Mouse (Mus musculus) myocyte (in vitro differentiated cells): ENCODE results near the gene Snap25.

Source experiments
- MAX ChIP-seq: IDR thresholded peaks from one replicate; pipeline ENCODE4 v1.6.1; 2011; ENCODE audit warnings: low read depth, mild to moderate bottlenecking, control low read depth
- MYOD1 ChIP-seq, 3 experiments: IDR thresholded peaks; one replicate each; pipeline ENCODE4 v1.6.1; 2011; ENCODE audit warnings: control low read depth in 2 of 3, low read depth in 2 of 3, mild to moderate bottlenecking in 2 of 3, moderate library complexity in 1 of 3; ENCODE audit not compliant: insufficient read length in 2 of 3, control insufficient read depth in 1 of 3
- POLR2A ChIP-seq: IDR thresholded peaks from one replicate; pipeline ENCODE4 v1.6.1; 2011; ENCODE audit warnings: low read depth, mild to moderate bottlenecking, control low read depth, moderate library complexity; ENCODE audit not compliant: insufficient read length
- POLR2AphosphoS2 ChIP-seq: IDR thresholded peaks from one replicate; pipeline ENCODE4 v1.6.1; 2011; ENCODE audit warnings: low read depth, control low read depth; ENCODE audit not compliant: insufficient read length
- TCF12 ChIP-seq: IDR thresholded peaks from one replicate; pipeline ENCODE4 v1.6.1; 2011; ENCODE audit warnings: mild to moderate bottlenecking, control low read depth; ENCODE audit not compliant: poor library complexity, insufficient read depth, severe bottlenecking

- no peak for TF ChIP-seq POLR2A
- TF ChIP-seq MAX: no peak
- no peak for TF ChIP-seq TCF12
- TF ChIP-seq POLR2AphosphoS2: no peak
- TF ChIP-seq MYOD1 (IDR thresholded peaks at IDR 0.05; ENCODE audit: control insufficient read depth in 1 of 3, insufficient read length in 2 of 3, low read depth in 2 of 3): no peak
Observed at GRCm38 (mm10) chr2:136807992-136808726, 94.9 kb downstream of the Snap25 start.
